Mouse (Mus musculus) olfactory bulb, adult 2 months (tissue): ENCODE results near the gene Plxnc1. TPM values are rescaled to one million over a fixed set of nuclear protein-coding genes. Genes with fewer than 3 reads are reported as not detected.

Source experiments
- H3K27ac ChIP-seq: fragments of 200-500 bp; 2 replicates; pipeline ENCODE4 v1.5.1; 2012; ENCODE audit warnings: low read depth, low read length; ENCODE audit not compliant: insufficient read depth
- H3K4me1 ChIP-seq: fragments of 200-500 bp; 2 replicates; pipeline ENCODE4 v1.6.1; 2012; ENCODE audit warnings: low read length; ENCODE audit not compliant: control insufficient read depth, insufficient read depth
- H3K4me3 ChIP-seq: fragments of 200-500 bp; 2 replicates; pipeline ENCODE4 v1.5.1; 2012; ENCODE audit warnings: mild to moderate bottlenecking, low read depth, low read length, moderate library complexity; ENCODE audit not compliant: insufficient read depth
- CTCF ChIP-seq: fragments of 200-500 bp; IDR thresholded peaks from 2 replicates; pipeline ENCODE4 v1.5.1; 2012; ENCODE audit warnings: low read depth, mild to moderate bottlenecking, low read length, moderate library complexity; ENCODE audit not compliant: insufficient read depth
- POLR2A ChIP-seq: fragments of 200-500 bp; IDR thresholded peaks from 2 replicates; pipeline ENCODE4 v1.6.1; 2012; ENCODE audit warnings: mild to moderate bottlenecking, low read depth, low read length, moderate library complexity; ENCODE audit not compliant: insufficient read depth
- WGBS: fragments of 180-500 bp; shearing (Covaris S2); methylation state at CpG from one replicate; pipeline ENCODE4 v1.1.7; 2018; 5-methylcytosine and 5-hydroxymethylcytosine counted together
- polyA plus RNA-seq: library from polyadenylated mRNA; stranded (reverse); fragments of >200 nt; gene quantifications from 2 replicates; pipeline ENCODE4 v1.2.4, GENCODE M21; 2012; ENCODE audit warnings: low replicate concordance; ENCODE audit not compliant: missing spikeins, insufficient read depth, insufficient read length

The Plxnc1 gene
- polyA plus RNA-seq, 1 experiment: not detected

DNA sequence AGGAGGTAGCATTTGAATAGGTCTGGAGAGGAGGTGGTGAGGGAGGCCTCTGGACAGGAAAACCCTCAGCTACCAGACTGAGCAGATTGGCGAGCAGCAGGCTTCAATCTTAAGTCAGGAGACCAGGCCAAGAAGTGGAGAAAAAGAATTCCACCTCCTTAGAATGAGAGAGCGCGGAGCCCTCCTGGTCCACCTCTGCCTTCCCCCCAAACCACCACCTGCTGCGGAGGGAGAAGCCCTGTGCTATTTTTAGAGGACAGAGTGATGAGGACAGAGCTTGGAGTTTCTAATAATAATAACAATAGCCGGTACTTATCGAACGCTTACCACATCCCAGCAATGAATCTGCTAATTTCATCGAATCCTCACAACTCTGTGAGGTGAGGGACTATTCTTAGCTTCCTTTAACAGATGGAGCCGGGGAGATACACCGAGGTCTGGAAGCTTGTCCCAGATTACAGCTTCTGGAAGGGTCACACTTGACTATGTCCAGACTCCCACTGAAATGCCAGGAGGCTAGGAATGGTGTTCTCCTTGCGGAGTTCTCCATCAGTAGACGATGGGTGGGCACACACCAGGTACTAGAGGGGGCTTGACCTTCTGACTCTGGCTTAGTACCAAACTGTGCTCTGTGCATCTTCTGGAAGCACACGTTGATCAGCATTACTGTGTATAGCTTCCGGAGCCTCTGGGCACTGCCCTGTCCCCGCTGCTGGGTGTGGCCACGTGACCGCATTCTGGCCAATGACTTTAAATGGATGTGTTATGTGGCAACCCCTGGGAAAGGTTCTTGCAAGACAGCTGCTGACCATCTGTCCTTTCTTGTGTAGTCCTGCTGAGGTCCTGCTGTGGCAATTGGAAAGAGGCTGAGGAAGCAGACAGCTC lies 125.6 kb downstream of the Plxnc1 start:
- 90% methylated on average over 17 of the region's 17 CpGs for WGBS
- TF ChIP-seq CTCF (no peak), POLR2A (no peak)
- Histone ChIP-seq H3K4me3 (no peak overlapping the region), H3K4me1 (no peaks in the 10 kb centered on the region), H3K27ac (no peak overlapping the region)

DNA sequence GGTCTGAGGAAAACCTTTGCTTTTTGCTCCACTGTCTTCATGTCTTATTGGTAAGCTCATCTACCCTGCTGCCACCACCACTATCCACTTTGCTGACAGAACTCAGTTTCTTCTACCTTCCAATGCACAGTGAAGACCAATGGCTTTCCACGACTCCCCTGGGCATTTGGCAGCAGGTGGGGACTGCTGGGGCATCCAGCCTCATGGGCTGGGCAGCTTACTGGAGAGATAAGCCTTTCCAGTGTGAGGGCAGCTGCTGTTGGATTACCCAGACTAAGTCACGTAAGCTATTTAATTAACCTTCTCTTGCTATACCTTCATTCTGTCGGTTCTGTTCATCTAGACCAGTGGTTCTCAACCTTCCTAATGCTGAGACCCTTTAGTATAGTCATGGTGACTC lies 126.5 kb downstream of the Plxnc1 start:
- Histone ChIP-seq H3K4me3 (no peak overlapping the region), H3K27ac (no peak overlapping the region), H3K4me1 (no peaks in the 10 kb centered on the region)
- TF ChIP-seq POLR2A (no peak), CTCF (no peak)
- 92% methylated on average over 3 of the region's 3 CpGs for WGBS

DNA sequence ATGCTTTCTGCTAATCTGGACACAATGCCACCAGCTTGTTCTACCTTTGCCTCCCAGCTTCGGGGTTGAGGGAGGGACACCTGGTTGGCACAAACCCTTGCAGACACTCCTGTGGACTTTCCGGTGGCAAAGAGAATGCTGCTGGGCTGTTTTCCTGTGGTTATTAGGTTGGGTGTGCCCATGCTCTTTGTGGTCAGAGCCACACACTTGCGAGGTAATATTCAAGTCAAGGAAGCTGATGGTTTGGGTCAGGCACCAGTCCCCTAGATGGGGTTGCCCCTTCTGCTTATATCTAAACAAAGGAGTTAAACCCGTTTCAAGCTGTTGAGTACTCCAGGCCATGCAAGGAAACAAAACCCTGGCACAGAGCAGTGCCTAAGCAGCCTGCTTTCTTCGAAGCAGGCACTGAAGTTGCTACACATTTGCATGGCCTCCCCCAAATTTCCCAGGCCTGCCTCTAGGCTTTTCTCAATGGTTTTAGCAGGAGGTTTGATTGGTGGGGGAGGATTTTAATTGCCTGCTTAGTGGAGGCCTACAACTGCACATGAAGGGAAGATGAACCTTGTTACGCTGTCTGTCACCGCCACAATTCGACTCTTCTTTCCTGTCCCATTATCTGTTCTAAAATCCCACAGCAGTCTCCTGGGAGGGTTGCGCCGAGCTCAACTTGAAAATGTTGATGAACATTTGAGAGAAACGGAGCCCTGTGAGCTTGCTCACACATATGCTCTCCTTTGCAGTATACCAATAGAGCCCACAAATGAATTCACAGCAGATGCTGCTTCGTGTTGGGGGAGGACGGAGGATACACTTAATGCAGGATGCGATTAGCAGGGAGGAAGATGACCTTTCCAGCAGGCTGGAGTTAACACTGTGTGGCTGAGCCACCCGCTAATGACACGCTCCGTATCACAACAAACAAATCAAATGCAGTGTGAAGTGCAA lies 132.5 kb downstream of the Plxnc1 start:
- no peak overlapping the region for H3K27ac ChIP-seq
- no peak overlapping the region for H3K4me3 ChIP-seq
- TF ChIP-seq CTCF (no peak), POLR2A (no peak)
- WGBS: 60% methylated on average over 17 of the region's 17 CpGs
- H3K4me1 ChIP-seq: peaks cover 23% of the 10 kb centered on the region

DNA sequence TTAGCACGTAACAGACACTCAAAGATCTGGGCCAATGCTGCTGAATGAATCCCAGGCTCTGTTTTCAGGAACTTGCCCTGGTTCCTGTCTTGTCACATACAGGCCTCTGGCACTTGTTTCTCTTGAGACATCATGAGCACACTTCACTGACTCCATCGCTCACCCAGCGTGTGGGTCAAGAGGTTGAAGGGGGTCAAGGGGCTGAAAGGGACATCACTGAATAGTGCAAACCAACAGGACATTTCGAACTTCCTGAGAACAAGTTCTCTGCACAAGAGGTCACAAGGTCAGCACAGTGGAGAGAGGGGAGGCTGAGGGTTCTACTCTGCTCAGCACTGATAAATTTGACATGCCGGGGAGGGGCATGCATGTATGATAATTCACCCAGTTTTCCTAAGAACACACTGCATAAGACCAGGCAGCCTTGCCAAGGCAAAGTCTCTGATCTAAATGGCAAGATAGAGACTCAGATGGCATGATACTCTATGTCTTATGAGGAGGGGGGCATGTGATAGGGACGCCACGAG lies 134.6 kb downstream of the Plxnc1 start:
- peaks cover 26% of the 10 kb centered on the region for H3K4me1 ChIP-seq
- 88% methylated on average over 7 of the region's 7 CpGs for WGBS
- H3K27ac ChIP-seq: no peak overlapping the region
- TF ChIP-seq POLR2A (no peak), CTCF (no peak)
- H3K4me3 ChIP-seq: no peak overlapping the region

DNA sequence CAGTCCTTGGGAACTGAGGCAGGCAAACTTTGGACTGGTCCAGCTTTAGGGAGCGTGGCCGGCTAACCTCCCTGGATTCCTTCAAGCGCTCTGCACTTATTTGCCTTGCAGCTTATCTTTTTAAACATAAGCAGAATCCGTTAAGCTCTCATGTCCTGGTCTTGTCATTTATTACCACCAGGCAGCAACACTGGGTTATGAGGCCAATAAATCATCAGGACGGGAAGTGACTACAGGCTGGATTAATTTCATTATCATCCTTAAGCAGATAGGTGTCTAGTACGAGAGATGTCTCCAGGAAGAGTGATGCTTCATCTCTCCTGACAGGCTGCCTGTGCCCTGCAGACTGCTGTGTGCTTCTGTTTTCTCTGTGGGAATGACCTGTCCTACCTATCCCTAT lies 136.4 kb downstream of the Plxnc1 start:
- WGBS: 77% methylated on average over 6 of the region's 6 CpGs
- no peak overlapping the region for H3K27ac ChIP-seq
- TF ChIP-seq POLR2A (no peak), CTCF (no peak)
- H3K4me1 ChIP-seq: peaks cover 30% of the 10 kb centered on the region
- no peak overlapping the region for H3K4me3 ChIP-seq

DNA sequence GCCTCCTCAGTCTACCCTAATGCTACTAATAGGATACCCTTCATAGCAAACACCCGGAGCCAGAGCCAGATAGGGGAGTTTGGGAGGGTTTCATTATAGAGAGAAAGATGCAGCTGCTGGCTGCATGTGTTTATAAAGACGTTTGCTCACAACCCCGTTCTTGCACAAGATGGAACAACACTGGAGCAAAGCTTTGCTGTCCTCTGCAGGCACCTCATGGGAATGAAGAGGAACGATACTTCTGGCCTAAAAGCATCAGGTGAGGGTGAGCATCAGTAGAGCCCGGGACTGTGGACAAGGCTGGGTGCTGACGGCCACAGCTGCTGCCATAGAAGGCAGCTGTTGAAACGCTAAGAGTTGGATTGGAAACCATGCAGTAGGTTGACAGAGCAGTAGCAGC lies 137.3 kb downstream of the Plxnc1 start:
- Histone ChIP-seq H3K27ac (no peak overlapping the region), H3K4me1 (peaks cover 26% of the 10 kb centered on the region), H3K4me3 (no peak overlapping the region)
- 23% methylated on average over 7 of the region's 7 CpGs for WGBS
- TF ChIP-seq CTCF (no peak), POLR2A (no peak)

DNA sequence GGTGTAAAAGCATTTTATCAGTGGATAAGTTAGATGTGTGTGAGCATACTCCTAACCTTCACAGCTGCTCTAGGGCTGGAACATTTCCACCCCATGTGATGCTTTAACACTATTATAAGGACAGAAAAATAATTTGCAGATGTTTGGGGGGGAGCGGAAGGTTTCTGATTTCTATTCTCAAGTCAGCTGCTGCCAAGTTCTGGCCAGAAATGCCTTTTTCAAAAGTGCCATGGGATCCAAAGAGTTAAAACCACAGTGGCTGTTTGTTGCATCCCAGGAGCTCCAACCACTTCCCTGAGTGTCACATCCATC lies 139.8 kb downstream of the Plxnc1 start:
- TF ChIP-seq POLR2A (no peak), CTCF (no peak)
- H3K4me3 ChIP-seq: no peak overlapping the region
- 31% methylated on average over 1 of the region's 1 CpGs for WGBS

DNA sequence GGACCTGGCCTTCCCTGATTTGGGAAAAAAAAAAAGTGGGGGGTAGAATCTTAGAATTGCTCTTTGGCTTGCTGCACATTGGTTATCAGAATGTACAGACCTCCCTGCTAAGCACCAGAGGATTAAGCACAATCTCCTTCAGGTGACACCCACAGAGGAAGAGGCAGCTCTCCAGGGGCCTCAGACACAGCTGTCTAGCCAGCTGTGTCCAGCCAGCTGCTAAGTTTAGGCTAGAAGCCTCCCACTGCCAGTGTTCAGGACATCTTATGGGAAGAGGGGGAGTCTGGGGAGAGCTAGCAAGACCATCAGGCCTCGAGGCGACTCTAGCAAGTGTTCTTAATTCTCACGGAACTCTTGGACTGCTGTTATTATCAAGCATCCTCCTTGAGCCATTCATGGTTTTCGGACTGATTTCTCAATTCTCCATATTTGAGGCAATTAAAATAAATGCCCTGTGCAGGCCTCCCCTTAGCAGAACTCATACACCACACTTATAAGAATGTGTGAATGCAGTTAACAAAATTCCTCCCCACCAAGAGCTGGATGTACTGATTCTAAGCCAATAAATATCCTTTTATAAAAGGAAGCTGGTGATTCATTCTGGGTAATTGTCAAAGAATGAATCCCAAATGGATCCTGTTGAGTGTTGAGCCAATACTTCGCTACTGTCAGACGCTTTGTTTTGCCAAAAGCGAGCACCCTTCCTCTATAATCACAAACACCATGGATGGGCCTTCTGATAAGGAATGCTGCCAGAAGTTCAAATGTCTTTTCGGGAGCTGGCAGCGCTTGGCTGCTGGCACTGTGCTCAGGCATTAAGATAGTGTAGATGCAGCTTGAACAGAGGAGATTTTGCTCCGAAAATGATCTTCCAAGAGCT lies 140.4 kb downstream of the Plxnc1 start:
- no peak overlapping the region for H3K27ac ChIP-seq
- H3K4me3 ChIP-seq: no peak overlapping the region
- WGBS: 42% methylated on average over 10 of the region's 10 CpGs
- no peak for TF ChIP-seq CTCF
- TF ChIP-seq POLR2A: no peak
- H3K4me1 ChIP-seq: peaks cover 24% of the 10 kb centered on the region

More for the DNA sequence above, 139.8 kb downstream of the Plxnc1 start:
- H3K4me1 ChIP-seq: peaks cover 20% of the 10 kb centered on the region
- no peak overlapping the region for H3K27ac ChIP-seq
